Mouse (Mus musculus): Measurements from ENCODE around the gene Idi1. TPM values are rescaled to one million over a fixed set of nuclear protein-coding genes. Genes with fewer than 3 reads are reported as not detected.
A peak's percentile ranks its signal among the peaks of the same experiment; 100 is the strongest.
"Not testable (repeated sequence)": the region's sequence is repeated elsewhere in the genome, so short reads cannot be mapped to it uniquely, and the experiment has no call there.

The Idi1 gene
- 10 to 100 TPM; 56.5 to 57.7 TPM for total RNA-seq (2021)

DNA sequence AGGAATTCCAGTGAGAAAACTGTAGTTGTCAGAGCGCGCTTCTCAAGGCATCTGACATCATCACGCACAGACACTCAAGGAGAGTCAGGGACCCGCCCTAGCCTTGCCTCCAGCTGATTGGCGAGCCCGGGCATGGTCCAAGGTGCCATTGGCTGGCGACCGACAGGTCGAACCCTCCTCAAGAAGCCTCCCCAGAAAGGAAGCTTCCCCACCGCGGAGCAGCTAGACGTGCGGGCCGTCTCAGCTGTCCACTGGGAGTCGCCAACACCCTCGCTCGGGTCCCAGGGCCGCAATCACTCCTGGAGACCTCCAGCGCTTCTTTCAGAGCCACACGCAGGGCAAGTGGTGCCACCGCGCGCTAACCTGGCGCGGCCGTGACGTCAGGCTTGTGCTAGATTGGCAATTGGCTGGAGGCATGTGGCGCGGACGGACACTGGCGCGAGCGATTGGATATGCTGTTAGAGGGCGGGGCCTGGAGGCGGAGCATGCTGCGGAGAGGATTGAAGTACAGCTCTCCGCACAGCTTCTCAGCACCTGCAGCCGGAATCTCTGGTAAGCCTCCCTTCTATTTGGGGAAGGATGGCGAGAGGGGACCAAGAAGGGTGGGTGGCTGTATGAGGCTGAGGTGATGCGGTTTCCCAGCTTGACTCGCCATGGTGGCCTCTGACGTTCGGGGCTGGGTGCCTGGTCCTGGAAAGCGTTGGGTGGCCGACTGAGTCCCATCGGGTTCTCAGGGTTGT, at the start of gene Idi1:
Idi1 (plus strand) TSS at position 57 of the 740 bp plus-strand sequence.
- DNase-seq (ENCODE audit: extremely low spot score in 1 of 2, low spot score in 2 of 2), result peak; percentile 97 to 98
- intact Hi-C loops (cut with DNase I), result no loop called here

DNA sequence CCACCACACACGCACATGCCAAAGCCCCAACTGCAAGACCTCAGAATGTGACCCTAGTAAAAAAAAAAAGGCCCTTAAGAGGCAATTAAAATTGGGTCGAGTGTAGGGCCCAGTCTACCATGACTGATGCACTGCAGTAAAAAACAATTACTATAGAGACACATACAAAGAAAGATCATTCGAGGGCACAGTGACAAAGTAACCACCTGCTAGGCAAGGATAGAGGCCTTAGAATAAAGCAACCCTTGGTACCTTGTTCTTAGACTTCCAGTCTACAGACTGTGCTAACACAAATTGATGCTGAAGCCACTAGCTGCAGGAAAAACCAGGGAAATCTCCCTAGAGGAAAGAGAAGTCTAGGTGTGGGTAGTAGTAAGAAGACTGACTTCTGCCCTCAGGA, 46.9 kb upstream of the Idi1 start:
- DNase-seq (ENCODE audit: extremely low spot score in 1 of 2, low spot score in 2 of 2), result no peak
- intact Hi-C loops (cut with DNase I), result no loop called here

DNA sequence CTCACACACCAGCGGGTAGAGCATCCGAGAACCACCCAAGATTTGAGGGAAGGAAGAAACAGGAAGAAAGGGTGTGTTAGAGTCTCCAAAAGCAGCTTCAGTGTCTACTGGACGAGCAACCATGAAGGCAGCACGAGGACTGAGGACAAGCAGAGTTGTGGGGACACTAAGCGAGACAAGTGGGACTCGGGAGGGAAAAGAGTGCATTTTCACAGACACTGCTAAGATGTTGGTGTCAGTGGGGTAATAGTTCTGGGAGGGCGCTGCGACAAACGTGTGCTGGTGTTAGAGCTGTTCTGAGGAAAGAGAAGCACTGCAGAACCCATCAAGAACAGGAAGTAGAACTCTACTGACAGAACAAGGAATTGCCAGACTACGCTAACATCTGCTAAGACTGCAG, 46.2 kb upstream of the Idi1 start:
- DNase-seq (ENCODE audit: extremely low spot score in 1 of 2, low spot score in 2 of 2), result no peak
- intact Hi-C loops (cut with DNase I), result no loop called here

DNA sequence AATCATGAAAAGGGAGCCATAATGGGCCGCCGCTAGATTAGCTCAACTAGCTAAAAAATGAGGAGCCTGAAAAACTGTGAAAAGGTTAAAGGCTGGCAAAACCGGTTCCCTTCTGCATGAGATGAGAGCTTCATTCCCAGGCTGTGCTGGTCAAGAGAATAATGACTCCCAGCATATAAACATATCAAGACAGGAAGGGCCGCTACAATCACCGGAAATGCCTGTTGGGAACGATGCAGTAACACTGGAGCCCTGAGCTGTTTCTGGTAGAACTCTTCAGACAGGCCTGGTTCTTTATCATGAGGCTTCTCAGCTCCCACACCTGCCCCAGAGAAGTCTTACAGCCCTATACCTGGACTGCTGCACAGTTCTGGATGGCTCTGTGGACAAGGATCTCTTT, 45.4 kb upstream of the Idi1 start:
- peak in 1 of 2 experiments; percentile 31 for DNase-seq (ENCODE audit: extremely low spot score in 1 of 2, low spot score in 2 of 2)
- intact Hi-C loops (cut with DNase I), result no loop called here

DNA sequence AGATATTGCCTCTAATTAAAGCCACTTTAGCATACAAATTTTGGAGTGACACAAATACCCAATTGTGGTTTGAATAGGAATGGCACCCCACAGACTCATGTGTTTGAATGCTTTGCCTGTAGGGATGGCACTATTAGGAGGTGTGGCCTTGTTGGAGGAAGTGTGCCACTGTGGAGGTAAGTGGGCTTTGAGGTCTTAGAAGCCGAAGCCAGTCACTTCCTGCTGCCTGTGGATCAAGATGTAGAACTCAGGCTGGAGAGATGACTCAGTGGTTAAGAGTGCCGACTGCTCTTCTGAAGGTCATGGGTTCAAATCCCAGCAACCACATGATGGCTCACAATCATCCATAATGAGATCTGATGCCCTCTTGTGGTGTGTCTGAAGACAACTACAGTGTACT, 44.4 kb upstream of the Idi1 start:
- intact Hi-C loops (cut with DNase I), result no loop called here

DNA sequence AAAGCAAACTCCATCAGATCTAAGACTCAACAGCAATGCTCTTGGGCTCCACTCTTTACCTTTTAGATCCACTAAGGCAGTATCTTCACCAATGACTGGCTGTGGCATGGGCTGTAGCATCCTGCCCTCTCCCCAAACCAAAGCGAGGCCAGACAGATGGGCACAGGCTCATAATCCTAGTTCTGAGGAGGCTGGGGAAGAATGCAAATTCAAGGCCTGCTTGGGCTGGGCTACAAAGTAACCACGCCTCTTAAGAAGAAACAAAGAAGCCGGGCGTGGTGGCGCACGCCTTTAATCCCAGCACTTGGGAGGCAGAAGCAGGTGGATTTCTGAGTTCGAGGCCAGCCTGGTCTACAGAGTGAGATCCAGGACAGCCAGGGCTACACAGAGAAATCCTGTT, 43.5 kb upstream of the Idi1 start:
- intact Hi-C loops (cut with DNase I); DNase-seq (ENCODE audit: extremely low spot score in 1 of 2, low spot score in 2 of 2): not testable (repeated sequence)

More for the DNA sequence above, 44.4 kb upstream of the Idi1 start:
- no peak for DNase-seq (ENCODE audit: extremely low spot score in 1 of 2, low spot score in 2 of 2)

DNA sequence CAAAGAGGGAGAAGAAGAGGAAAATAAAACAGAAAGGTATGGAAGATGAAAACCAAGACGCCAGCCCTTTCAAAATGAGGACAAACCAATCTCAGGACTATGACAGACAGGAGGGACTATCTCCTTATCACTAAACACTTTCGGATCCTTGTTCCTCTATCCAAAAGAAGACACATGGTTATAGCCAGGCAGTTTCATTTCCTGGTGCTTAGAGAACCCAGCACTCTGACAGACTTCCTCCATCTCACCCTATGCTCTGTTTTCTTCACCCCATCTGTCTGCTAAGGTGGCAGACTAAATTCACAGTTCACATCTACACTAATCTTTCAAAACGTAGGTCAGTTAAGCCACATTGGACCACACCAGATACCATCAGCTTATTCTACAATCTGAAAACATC, 43.0 kb upstream of the Idi1 start:
- intact Hi-C loops (cut with DNase I), result no loop called here
- DNase-seq (ENCODE audit: extremely low spot score in 1 of 2, low spot score in 2 of 2), result no peak

DNA sequence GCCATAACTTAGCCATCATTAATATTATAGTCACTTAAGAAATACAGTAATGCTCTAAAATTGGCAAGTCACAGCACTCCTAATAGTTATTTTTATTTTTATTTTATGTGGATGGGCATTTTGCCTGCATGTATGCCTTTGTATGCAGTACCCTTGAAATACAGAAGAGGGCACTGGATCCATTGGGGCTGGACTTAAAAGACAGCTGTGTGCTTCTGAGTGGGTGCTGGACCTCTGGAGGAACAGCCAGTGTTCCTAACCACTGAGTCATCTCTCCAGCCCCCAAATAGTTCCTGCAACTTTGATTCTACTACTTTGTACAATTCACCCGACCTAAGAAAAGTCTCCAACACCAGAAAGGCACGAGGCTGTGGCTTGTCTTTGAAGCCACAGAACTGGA, 37.6 kb upstream of the Idi1 start:
- DNase-seq (ENCODE audit: extremely low spot score in 1 of 2, low spot score in 2 of 2), result no peak
- intact Hi-C loops (cut with DNase I), result loop anchor here (5.0 kb wide), 1 partner anchor 125 kb away; no protein-coding TSS in a partner anchor

DNA sequence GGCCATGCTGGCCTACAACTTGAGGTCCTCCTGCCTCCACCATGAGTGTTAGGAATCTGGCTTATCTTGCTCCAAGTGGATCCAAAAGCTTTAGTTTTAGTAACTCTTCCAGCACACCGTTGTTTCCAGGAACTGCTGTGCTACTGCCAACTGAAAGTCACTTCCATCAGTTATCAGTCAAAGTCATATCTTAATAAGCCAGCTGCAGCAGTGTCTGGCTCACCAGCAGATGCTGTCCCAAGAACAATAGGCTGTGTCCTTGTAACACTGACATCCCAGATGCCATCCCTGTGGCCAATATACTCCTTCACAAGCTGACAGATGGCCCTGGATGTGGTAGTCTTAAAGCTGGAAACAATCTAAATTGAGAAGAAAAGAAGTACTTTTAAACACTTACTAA, 36.0 kb upstream of the Idi1 start:
- DNase-seq (ENCODE audit: extremely low spot score in 1 of 2, low spot score in 2 of 2), result no peak

DNA sequence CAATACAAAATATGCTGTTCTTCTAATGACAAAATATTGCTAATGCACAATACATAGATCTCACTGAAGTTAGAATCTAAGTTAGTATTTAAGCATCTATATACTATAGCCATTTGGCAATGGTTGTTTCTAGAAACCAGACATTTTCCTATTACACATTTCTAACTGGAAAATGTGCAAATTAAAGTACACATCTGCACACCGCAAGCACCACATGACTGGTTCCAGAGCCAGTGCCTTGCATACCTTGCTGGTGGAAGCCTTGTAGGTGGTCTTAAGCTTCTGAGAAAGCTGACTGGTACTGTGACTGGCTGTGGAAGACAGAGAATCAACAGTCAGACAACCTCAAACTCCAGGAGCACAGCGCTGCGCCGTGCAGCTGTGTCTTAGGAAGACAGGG, 31.9 kb upstream of the Idi1 start:
- intact Hi-C loops (cut with DNase I), result no loop called here

More for the DNA sequence above, 36.0 kb upstream of the Idi1 start:
- intact Hi-C loops (cut with DNase I), result loop anchor here (5.0 kb wide), 1 partner anchor 123 kb away; no protein-coding TSS in a partner anchor

DNA sequence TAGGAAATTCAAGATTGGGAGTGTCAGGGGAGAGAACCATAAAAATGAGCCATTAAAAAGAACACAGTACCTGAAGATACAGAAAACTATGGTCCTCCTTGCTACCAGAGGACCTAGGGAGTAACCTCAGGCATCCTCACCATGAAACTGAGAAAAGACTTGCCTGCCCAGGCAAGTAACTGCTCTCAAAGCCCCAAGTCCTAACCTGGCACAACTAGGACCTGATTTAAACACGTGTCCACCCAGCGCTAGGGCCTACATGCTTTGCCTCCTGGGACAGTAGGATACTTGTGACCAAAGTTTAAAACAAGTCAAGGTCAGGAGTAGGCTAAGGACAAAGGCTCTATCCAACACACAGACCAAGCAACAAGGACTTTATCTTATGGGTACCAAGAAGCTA, 30.5 kb upstream of the Idi1 start:
- DNase-seq (ENCODE audit: extremely low spot score in 1 of 2, low spot score in 2 of 2), result no peak
- intact Hi-C loops (cut with DNase I), result no loop called here

More for the DNA sequence above, 31.9 kb upstream of the Idi1 start:
- DNase-seq (ENCODE audit: extremely low spot score in 1 of 2, low spot score in 2 of 2), result no peak

DNA sequence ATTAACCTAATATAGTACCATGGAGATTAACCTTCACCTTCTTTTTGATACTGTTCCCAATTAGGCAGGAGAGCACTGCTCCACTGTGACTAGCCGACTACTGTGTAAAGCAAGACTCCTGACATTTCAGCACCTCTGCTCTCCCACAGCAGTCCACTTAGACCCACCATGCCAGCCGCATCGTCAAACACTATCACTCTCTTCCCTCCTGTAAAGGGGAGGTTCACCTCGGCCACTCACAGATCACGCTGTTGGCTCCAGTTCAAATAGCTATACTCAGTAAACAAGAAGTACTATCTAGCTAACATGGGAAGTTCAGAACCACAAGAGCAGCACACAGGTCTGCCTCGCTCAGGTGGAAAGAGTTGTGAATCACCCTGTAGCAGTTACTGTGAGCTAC, 26.8 kb upstream of the Idi1 start:
- no peak for DNase-seq (ENCODE audit: extremely low spot score in 1 of 2, low spot score in 2 of 2)
- intact Hi-C loops (cut with DNase I), result no loop called here

DNA sequence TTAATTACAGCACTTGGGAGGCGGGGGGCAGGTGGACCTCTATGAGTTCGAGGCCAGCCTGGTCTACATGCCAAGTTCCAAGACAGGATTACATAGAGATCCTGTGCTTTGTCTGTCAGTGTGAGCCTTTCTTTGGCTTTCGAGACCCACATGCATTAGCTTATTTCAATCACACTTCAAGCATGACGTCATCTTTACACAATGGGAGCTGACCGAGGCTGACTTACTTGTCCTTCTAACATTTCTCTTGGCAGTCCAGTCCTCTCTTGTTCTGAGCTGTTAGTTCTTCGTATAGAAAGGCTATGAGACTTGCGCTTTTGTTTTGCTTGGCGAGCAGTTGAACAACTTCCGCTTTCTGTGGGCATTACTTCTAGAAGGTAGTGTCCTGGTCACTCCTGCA, 24.4 kb upstream of the Idi1 start:
- intact Hi-C loops (cut with DNase I), result no loop called here
- DNase-seq (ENCODE audit: extremely low spot score in 1 of 2, low spot score in 2 of 2), result no peak

DNA sequence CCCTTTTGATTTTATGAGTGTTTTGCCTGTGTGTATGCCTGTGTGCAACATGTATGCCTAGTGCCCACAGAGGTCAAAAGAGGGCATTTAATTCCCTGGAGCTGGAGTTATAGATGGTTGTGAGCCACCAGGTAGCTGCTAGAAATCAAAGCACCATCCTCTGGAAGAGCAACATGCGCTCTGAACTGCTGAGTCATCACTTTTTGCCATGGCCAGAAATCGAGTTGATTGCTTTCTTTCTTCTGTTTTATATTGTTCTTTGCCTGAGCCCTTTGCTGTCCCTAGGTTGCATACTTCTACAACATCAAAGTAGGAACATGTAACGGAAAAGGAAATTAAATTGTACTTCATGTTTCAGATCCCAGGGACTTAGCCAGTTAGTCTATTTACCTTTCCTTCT, 20.3 kb upstream of the Idi1 start:
- intact Hi-C loops (cut with DNase I), result no loop called here
- no peak for DNase-seq (ENCODE audit: extremely low spot score in 1 of 2, low spot score in 2 of 2)

DNA sequence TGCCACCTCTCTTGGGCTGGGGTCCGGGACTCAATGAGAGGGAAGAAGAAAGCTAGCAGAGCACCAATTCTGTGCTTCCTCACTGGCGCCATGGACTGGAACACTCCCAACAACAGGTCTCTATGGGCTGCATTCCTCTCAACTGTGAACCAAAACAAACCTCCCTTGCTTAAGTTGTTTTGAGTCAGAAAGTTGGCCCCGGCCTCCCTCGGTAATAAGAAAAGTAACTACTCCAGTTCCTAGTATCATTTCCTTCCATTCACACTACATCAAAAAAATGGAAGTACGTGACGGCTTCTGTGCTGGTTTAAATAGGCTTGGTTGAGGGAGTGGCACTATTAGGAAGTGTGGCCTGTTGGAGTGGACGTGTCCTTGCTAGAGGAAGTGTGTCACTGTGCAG, 18.7 kb upstream of the Idi1 start:
- intact Hi-C loops (cut with DNase I), result no loop called here
- peak in 1 of 2 experiments; percentile 50 for DNase-seq (ENCODE audit: extremely low spot score in 1 of 2, low spot score in 2 of 2)

DNA sequence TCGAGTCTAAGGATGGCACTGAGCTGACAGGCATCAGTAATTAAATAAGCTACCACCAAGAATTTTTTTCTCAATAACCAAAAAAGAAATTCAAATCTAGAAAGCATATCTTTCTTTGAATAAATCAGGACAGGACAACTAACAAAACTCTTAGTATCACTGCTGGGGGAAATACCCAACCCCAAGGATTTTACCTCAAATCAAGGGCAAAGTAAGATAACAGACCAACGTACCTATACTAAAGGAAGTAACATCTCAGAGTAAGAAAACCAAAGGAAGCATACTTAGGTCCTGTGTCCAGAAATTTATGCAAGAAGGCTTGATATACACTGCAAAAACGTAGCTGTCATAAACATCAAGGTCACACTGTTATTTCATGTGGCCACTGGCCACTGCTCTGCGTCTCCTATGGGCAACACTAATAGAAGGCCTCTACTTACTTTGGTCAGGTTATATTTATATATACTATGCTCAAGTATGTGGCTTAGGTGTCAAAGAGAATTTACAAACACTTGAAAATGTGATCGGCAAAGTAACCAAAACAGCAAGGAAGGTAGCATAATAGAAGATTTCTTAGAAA, 15.6 kb upstream of the Idi1 start:
- no peak for DNase-seq (ENCODE audit: extremely low spot score in 1 of 2, low spot score in 2 of 2)
- intact Hi-C loops (cut with DNase I), result no loop called here

DNA sequence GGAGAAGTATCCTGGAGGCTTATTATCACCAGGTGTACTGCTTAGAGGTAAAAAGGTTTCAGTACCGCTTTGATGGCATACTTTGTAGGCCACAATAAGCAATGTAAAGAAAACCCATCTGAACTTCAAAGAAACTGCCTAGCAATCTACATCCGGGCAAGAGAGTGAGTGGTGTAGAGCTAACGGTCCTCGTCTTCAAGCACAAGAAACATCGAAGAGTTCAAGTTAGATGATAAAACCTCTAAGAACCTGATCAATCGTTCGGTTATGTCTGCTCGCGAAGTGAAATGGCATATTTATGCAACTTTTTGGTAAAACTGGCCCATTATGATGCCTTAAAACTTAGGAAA, 15.2 kb upstream of the Idi1 start:
- no peak for DNase-seq (ENCODE audit: extremely low spot score in 1 of 2, low spot score in 2 of 2)
- intact Hi-C loops (cut with DNase I), result no loop called here

DNA sequence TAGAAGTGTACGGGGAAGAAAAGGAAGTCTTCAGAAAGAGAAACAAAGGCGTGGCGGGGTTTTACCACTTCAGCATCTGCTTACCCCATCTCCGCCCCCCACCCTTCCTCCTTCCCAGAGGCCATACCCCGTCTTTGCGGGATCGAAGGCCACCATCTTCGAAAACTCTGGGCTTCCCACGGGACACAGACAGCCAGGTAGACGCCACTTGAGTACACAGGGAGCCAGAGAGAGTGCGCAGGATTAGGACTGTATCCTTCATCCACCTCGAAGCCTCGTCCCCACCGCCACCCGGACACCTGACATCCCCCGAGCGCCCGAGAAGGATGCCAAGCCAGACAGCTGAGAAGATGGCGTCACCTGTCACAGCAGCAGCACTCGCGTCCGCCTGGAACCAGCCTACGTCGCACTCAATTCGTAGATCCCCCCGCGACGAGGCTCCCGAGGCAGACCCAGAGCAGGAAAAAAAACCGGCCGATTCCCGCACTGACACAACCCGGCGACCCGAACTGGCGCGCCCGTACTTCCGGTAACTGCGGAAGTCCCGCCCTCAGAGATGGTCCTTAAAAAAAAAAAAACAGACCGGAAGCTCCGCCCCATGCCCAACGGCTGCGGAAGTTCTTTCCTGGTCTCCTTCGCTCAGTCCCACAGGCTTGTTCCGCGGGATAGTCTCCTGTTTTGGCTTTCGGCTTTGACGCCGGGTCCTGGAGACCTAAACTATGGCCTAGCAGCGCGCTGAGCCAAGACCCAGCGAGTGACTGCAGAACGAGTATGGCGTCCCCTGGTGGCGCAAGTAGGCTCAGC, 14.6 kb upstream of the Idi1 start:
- intact Hi-C loops (cut with DNase I), result no loop called here
- DNase-seq (ENCODE audit: extremely low spot score in 1 of 2, low spot score in 2 of 2), result peak; percentile 89 to 93

DNA sequence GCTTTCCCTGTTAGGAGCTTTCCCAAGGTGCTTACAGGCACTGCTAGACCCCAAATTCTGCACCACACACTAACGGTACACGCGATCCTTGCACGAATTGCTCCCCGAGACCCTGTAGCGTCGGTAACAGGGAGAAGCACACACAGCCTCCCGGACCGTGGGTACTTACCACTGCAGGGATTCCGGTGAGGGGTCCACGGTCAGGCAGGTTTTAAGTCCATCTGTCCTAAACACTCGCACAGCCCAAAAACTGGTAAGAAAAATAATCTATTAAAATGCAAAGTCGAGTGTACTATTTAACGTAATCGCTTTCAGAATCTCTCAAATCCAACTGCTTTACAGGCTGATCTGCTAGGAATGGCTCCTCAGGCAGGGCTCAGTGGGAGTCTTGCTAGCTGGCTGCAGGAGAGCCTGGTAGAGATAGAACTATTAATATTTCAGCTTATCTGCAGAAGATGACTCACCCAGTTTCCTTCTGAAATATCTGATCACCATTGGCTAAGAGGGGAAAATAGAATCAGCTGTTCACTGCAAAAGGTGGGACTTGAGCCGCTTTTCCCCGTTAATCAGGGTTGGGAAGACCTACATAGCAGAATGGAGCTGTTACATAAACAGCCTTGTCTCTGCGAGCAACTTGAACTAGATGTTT, 13.9 kb upstream of the Idi1 start, which contains the start of gene Wdr37:
Wdr37 (minus strand) TSS at position 596 of the 649 bp plus-strand sequence.
- intact Hi-C loops (cut with DNase I), result no loop called here
- peak; percentile 36 to 59 for DNase-seq (ENCODE audit: extremely low spot score in 1 of 2, low spot score in 2 of 2)

All from left cerebral cortex, postnatal 10 days (tissue).